Mouse (Mus musculus) heart, postnatal 0 days (tissue): Measurements from ENCODE around the gene Fam20b. TPM values are rescaled to one million over a fixed set of nuclear protein-coding genes. Genes with fewer than 3 reads are reported as not detected.
A peak's percentile ranks its signal among the peaks of the same experiment; 100 is the strongest.

ENCODE experiments used
- ATAC-seq: fragments of 200-750 bp; cut with Nextera tagmentation; 2 replicates; pipeline ENCODE4 v1.8.0; 2017; ENCODE audit warnings: low read depth, moderate number of reproducible peaks, moderate library complexity; ENCODE audit not compliant: insufficient read depth
- DNase-seq: peaks from one replicate; pipeline ENCODE4 v3.0.0-alpha.2; 2016; ENCODE audit warnings: low spot score
- H3K27ac ChIP-seq: fragments of 300-500 bp; sonication (generic); 2 replicates; pipeline ENCODE4 v1.5.1; 2014; ENCODE audit warnings: low read depth, mild to moderate bottlenecking
- H3K27me3 ChIP-seq: fragments of 300-500 bp; sonication (generic); 2 replicates; pipeline ENCODE4 v1.6.1; 2014; ENCODE audit warnings: low read length, mixed read lengths; ENCODE audit not compliant: control insufficient read depth, insufficient read depth
- H3K36me3 ChIP-seq: fragments of 300-500 bp; sonication (generic); replicated peaks from 2 replicates; pipeline ENCODE4 v1.6.1; 2014; ENCODE audit warnings: low read length, mixed read lengths; ENCODE audit not compliant: control insufficient read depth, insufficient read depth
- H3K4me1 ChIP-seq: fragments of 300-500 bp; sonication (generic); 2 replicates; pipeline ENCODE4 v1.6.1; 2014; ENCODE audit warnings: antibody characterized with exemption; ENCODE audit not compliant: control insufficient read depth, insufficient read depth
- H3K4me2 ChIP-seq: fragments of 300-500 bp; sonication (generic); 2 replicates; pipeline ENCODE4 v1.6.1; 2014; ENCODE audit warnings: low read depth, mild to moderate bottlenecking, low read length, moderate library complexity
- H3K4me3 ChIP-seq: fragments of 300-500 bp; sonication (generic); 2 replicates; pipeline ENCODE4 v1.5.1; 2014; ENCODE audit warnings: low read depth, low read length
- H3K9ac ChIP-seq: fragments of 300-500 bp; sonication (generic); replicated peaks from 2 replicates; pipeline ENCODE4 v1.6.1; 2014; ENCODE audit warnings: low read depth, low read length, mixed read lengths
- H3K9me3 ChIP-seq: fragments of 300-500 bp; sonication (generic); replicated peaks from 2 replicates; pipeline ENCODE4 v1.6.1; 2016; ENCODE audit warnings: low read length; ENCODE audit not compliant: control insufficient read depth
- CTCF ChIP-seq: IDR thresholded peaks from 2 replicates; pipeline ENCODE4 v1.5.1; 2016; ENCODE audit warnings: antibody characterized with exemption, control low read depth, low read depth
- EP300 ChIP-seq: IDR thresholded peaks from 2 replicates; pipeline ENCODE4 v1.6.1; 2016; ENCODE audit warnings: antibody characterized with exemption, low read depth
- WGBS: fragments of 180-500 bp; shearing (Covaris S2); extraction: QIAGEN DNeasy Blood & Tissue Kit; methylation state at CpG from one replicate; pipeline ENCODE4 v1.1.7; 2014; 5-methylcytosine and 5-hydroxymethylcytosine counted together
- polyA plus RNA-seq: library from polyadenylated mRNA; unstranded; fragments of >200 nt; fragmentation: Nextera tagmentation; extraction: Ambion mirVana; gene quantifications from 2 replicates; pipeline ENCODE4 v1.2.1, GENCODE M21; 2015
- total RNA-seq: library from RNA; depleted of rRNA; stranded (reverse); fragments of >200 nt; gene quantifications from 2 replicates; pipeline ENCODE4 v1.2.3, GENCODE M21; 2014; ENCODE audit warnings: low replicate concordance

Fam20b gene
- total and polyA plus RNA-seq, 2 experiments from 2014 or later, result 20.9 to 46.7 TPM

- H3K36me3 ChIP-seq, result no peaks in the 10 kb centered on the region
- ATAC-seq (no peak), DNase-seq (no peak)
- no peak overlapping the region for H3K9ac ChIP-seq
- no peak overlapping the region for H3K27ac ChIP-seq
- H3K4me3 ChIP-seq, result no peak overlapping the region
- peaks cover 5% of the 10 kb centered on the region; the same call in 1 of the 2 replicates for H3K4me1 ChIP-seq
- no peak for TF ChIP-seq EP300
- TF ChIP-seq CTCF, result no peak
- H3K27me3 ChIP-seq, result no peaks in the 10 kb centered on the region
- WGBS, result 51% methylated on average over 4 of the region's 4 CpGs
- H3K4me2 ChIP-seq, result no peak overlapping the region
- H3K9me3 ChIP-seq, result no peaks in the 10 kb centered on the region
Measured at GRCm38 (mm10) chr1:156750261-156750660, 31.4 kb upstream of the Fam20b start.

GRCm38 (mm10) chr1:156749136-156749535 is 30.2 kb upstream of the Fam20b start:
- Histone ChIP-seq H3K27ac (no peak overlapping the region), H3K4me1 (0 out of 2 replicates have a peak, but pooled peaks cover 7% of the 10 kb centered on the region), H3K9me3 (no peaks in the 10 kb centered on the region), H3K9ac (no peak overlapping the region), H3K27me3 (no peaks in the 10 kb centered on the region), H3K4me2 (no peak overlapping the region), H3K4me3 (no peak overlapping the region), H3K36me3 (no peaks in the 10 kb centered on the region)
- ATAC-seq (no peak), DNase-seq (no peak)
- TF ChIP-seq CTCF (no peak), EP300 (no peak)

DNA sequence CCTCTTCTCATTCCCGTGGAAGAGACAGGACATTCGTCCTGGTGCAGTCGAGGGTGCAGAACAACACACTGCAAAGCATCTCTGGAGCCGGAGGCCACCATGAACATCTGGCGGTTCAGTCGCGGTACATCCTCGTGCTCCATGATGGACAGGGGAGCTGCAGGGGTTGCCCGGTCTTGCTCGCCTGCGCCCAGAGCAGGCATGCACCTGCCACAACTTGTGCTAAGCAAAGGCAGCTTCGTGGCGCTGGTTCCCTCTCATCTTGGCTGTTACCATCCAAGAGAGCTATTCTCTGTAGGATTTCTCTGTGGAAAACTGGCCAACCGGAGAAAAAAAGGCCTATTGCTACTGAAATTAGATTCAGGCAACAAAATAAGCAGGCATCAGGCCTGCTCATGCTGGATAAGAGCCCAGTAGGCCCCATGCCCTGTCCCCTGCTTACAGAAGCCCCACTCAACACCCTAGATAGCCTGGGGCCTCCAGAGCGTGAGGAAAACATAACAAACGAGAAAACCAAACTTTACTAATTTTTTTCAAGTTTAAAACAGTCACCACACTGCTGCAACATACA is 29.6 kb upstream of the Fam20b start:
- TF ChIP-seq CTCF, result no peak
- no peak for TF ChIP-seq EP300
- H3K4me3 ChIP-seq, result no peak overlapping the region
- WGBS, result 74% methylated on average over 16 of the region's 16 CpGs
- no peak overlapping the region for H3K4me2 ChIP-seq
- no peaks in the 10 kb centered on the region for H3K36me3 ChIP-seq
- no peak overlapping the region for H3K27ac ChIP-seq
- H3K27me3 ChIP-seq, result no peaks in the 10 kb centered on the region
- 0 out of 2 replicates have a peak, but pooled peaks cover 7% of the 10 kb centered on the region for H3K4me1 ChIP-seq
- H3K9ac ChIP-seq, result no peak overlapping the region
- H3K9me3 ChIP-seq, result no peaks in the 10 kb centered on the region
- ATAC-seq, result no peak
- no peak for DNase-seq

GRCm38 (mm10) chr1:156745188-156745810 is 26.4 kb upstream of the Fam20b start:
- ATAC-seq (0 out of 2 replicates have a peak, but pooled peaks have one; percentile 34), DNase-seq (no peak)
- Histone ChIP-seq H3K27ac (no peak overlapping the region), H3K4me3 (no peak overlapping the region), H3K36me3 (no peaks in the 10 kb centered on the region), H3K4me2 (no peak overlapping the region), H3K4me1 (0 out of 2 replicates have a peak, but pooled peaks cover 7% of the 10 kb centered on the region), H3K27me3 (no peaks in the 10 kb centered on the region), H3K9ac (no peak overlapping the region), H3K9me3 (no peaks in the 10 kb centered on the region)
- no peak for TF ChIP-seq CTCF
- TF ChIP-seq EP300, result no peak
- WGBS, result 63% methylated on average over 7 of the region's 7 CpGs

DNA sequence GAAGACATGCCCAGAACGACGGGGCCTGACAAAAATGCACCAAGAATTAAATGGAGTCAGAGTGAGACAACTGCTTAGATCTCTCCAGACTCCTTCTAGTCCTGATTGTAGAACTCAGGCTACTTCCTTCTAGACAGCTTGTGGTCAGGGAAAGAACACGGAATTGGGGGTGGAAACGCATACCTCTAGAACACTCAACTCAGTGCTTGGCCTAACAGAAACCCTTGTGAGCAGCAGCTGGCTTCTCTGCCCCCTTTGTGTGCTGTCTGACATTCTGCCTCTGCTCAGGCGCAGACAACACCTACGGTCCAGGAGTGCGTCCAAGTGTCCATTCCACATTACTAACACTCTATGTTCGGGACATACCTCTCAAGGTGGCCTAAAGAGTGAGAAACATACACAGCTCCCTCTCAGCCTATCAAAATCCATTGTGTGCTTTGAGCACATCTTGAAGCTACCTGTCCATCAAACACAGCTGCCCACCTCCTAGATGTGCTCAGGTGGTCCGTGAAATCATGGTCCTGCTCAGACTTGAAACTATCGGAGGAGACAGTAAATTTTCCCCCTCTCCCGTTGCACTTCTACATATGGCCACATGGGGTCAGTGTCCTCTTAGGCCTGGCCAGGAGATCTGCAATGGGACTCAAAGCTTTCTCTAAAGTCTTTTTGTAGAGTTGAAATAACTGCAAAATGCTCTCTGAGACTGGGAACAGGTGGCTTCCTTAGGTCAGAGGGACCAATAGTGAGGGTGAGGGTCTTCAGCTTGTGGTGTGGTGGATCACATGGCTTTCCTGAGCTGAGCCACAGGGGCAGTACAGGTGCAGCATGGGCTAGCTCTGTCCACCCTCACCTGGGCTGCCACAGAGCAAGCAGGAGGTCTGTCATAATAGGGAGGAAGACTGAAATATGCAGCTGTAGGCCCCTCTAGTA is 22.9 kb upstream of the Fam20b start:
- peak; percentile 98 for TF ChIP-seq CTCF
- no peak for TF ChIP-seq EP300
- ATAC-seq (0 out of 2 replicates have a peak, but pooled peaks have one; percentile 24), DNase-seq (peak; percentile 78)
- 0 out of 2 replicates have a peak, but pooled peaks cover 7% of the 10 kb centered on the region for H3K4me1 ChIP-seq
- H3K4me2 ChIP-seq, result no peak overlapping the region
- no peaks in the 10 kb centered on the region for H3K27me3 ChIP-seq
- H3K9me3 ChIP-seq, result no peaks in the 10 kb centered on the region
- no peaks in the 10 kb centered on the region for H3K36me3 ChIP-seq
- no peak overlapping the region for H3K4me3 ChIP-seq
- no peak overlapping the region for H3K27ac ChIP-seq
- no peak overlapping the region for H3K9ac ChIP-seq
- 39% methylated on average over 11 of the region's 11 CpGs for whole genome bisulfite sequencing
